Mouse (Mus musculus): ENCODE measurements around the gene Atrip.

Atrip gene

GRCm38 (mm10) chr9:109031001-109031400, 42.9 kb downstream of the Atrip start:
- no peak for DNase-seq

- no peak for DNase-seq
Measured at GRCm38 (mm10) chr9:109030312-109030711, 43.6 kb downstream of the Atrip start.

DNA sequence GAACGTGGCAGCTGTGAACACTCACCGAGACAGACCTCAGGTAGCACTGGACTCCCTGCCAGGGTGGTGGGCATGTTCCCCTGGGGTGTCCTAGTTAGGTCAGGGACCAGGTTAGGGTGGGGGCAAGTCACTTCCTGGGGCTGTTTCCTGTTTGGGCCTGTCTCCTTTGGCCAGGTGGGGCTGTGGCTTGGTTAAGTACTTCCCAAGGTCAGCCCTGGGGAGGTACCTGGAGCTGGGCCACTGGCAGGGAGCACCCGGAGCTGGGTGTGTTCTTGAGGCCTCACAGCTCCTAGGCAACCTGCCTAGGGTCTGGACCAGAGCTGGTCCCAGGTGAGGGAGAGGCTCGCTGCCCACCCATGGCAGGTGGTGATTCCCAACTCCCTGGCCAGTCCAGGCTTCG, 45.0 kb downstream of the Atrip start:
- no peak for DNase-seq

GRCm38 (mm10) chr9:109028421-109028820, 45.5 kb downstream of the Atrip start:
- no peak for DNase-seq

DNA sequence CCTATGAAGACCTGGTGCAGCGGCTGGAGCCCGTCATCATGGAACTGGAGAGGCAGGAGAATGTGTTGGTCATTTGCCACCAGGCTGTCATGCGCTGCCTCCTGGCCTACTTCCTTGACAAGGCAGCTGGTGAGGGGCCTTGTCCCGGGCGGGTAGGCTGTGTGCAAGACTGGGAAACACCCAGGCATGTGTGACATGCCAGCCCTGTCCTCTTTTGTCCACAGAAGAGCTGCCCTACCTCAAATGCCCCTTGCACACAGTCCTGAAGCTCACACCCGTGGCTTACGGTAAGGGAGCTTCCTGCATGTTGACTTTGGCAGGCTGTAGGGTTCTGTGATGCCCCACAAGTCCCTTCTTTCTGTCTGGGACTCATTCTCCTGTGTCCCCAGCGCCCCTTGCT, 46.4 kb downstream of the Atrip start:
- DNase-seq, result no peak

DNA sequence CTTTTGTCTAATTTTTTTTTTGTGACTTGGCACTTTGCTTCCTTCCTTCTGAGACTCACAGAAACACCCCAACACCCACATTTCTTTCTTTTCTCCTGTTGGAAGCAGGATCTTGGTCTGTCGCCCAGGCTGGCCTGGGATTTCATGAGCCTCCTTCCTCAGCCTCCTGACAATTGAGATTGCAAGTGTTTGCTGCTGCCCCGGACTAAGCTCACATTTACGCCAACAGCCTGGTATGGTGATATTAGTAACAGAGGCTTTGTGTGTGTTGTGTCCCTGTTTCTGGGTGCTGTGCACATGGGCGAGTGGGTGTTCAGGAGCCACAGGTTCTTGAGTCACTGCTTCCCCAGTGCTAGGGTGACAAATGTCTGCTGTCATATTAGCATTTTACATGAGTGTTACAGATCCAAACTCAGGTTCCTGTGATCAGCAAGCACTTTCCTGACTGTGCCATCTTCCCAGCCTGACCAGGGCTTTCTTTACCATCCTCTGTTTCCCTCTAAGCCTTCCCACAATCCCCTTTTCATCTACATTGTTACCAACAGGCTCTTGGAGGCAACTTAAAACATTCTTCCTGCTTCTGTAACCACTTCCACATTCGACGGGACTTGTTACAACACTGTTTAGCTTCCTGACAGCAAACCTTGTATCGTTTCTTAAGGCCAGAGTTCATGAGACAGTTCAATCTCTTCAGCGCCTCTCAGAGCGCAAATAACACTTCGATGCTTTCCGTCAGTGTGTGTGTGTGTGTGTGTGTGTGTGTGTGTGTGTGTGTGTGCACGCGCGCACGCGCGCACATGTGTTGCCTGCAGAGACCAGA, 50.8 kb downstream of the Atrip start:
- DNase-seq, result no peak

- no peak for DNase-seq
Measured at GRCm38 (mm10) chr9:109021428-109021827, 52.5 kb downstream of the Atrip start.

DNA sequence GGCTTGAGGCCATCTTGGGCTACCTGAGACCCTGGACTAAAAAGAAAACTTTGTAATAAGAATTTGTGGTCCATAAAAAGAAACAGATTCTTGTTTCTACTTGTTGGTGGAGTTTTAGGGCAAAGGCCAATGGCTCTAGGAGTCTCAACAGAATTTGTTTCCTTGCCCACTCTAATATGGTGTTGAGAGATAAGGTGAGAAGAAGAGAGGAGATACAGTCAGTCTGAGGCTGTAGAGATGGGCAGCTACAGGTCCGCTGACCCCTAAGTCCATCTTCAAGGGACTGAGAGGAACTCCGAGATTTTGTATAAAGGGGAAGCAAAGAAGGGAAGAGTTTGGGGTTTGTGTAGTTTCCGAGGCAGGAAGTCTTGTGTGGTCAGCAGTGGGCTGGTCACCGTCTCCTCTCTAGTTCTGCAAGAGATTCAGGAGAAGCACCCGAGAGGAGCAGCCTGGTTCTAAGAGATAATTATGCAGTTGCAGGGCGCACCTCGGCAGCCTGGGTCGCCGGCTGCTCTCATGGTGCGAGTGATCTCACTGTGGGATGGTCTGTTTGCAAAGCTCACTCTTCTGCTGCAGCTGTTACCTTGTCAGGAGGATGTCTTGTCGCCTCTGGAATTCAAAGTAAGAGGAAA, 56.8 kb downstream of the Atrip start:
- DNase-seq, result no peak

GRCm38 (mm10) chr9:109015397-109015796, 58.5 kb downstream of the Atrip start:
- no peak for DNase-seq

GRCm38 (mm10) chr9:109010316-109010690, 63.6 kb downstream of the Atrip start:
- no peak for DNase-seq

DNA sequence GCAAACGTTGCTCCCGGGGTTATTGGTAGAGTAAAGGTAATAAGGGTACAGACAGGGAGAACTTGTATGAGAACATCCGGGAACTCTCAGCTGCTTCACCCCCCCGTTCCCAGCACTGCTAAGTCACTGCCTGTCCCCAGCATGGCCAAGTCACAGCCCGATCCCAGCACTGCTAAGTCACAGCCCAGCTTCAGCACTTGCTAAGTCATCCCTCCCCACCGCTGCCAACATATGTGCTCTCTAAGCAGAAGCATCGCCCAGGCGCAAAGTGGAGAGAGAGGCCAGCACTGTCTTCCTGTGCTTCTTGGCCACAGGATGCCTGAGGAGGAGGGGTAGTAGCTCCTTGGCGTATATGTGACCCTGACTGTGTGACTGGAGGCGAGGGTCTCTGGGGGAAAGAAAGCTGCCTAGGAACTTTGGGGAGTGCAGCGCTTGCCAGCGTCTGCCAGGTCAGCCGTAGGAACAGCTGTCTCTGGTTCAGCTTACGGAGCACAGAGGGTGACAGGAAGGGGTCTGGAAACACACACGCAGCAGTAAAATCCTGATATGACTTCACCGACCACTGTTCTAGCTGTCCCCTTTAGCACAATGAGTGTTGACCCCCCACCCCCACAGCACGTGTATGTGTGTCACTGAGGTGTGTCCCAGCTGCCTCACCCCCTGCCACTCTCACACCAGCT, 64.1 kb downstream of the Atrip start:
- DNase-seq, result no peak

DNA sequence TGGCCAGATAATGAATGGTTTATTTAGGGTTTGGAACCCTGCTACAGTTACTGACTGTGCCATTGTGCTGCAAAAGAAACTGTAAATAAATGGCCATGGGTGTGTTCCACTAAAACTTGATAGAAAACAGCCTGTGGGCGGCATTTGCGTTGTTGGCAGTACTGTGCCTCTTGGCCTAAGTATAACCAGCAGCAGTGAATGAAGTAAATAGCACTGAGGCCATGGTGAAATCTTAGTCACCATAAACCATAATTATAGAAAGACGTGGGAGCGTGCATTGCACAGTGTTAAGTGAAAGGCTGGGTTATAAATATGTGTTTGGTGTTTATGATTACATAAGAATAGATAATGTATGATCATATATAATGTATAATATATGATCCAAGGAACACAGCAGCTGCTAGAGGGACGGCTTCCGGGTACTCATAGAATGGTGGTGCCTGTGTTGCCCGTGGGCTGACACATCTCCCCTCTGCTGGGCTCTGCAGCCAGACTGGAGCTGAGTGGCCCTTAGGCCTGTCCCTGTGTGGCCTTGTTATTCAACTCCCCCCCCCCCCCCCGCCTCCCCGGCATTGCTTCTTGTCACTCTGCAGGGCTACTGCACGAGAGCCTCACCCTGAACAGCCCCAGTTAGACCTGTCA, 64.8 kb downstream of the Atrip start:
- DNase-seq, result no peak

GRCm38 (mm10) chr9:109008081-109008480, 65.8 kb downstream of the Atrip start:
- DNase-seq, result no peak
